Mouse (Mus musculus) inflammation-experienced regulatory T-cells, adult 6 months (primary cell): ENCODE data around the gene Tgm7. TPM values are rescaled to one million over a fixed set of nuclear protein-coding genes. Genes with fewer than 3 reads are reported as not detected.
"Not testable (repeated sequence)": the region's sequence is repeated elsewhere in the genome, so short reads cannot be mapped to it uniquely, and the experiment has no call there.

Experiments
- ATAC-seq: one replicate; pipeline ENCODE4 v1.8.0; 2017
- polyA plus RNA-seq, 3 experiments: library from polyadenylated mRNA; unstranded; fragments of 100-300 nt; shearing (Covaris generic); gene quantifications; one replicate each; pipeline ENCODE4 v1.2.1; 2017

Gene Tgm7
- polyA plus RNA-seq, result not detected

- ATAC-seq, result no peak
Observed at GRCm38 (mm10) chr2:121109695-121110094, at the start of gene Tgm7. Gene Tgm7, minus strand, starts transcription at chr2:121109795.

GRCm38 (mm10) chr2:121153100-121153499 lies 43.5 kb upstream of the Tgm7 start:
- ATAC-seq, result no peak

- ATAC-seq, result no peak
Observed at GRCm38 (mm10) chr2:121149679-121150078, 40.1 kb upstream of the Tgm7 start.

GRCm38 (mm10) chr2:121142415-121142814 lies 32.8 kb upstream of the Tgm7 start:
- no peak for ATAC-seq

GRCm38 (mm10) chr2:121141216-121142035 lies 31.8 kb upstream of the Tgm7 start:
- ATAC-seq, result no peak

GRCm38 (mm10) chr2:121140018-121140882 lies 30.7 kb upstream of the Tgm7 start, which contains the start of the genes Adal and Lcmt2:
Gene Adal, plus strand, starts transcription at chr2:121140428.
Gene Lcmt2, minus strand, starts transcription at chr2:121140653.
- peak; percentile 87 for ATAC-seq

- peak; percentile 24 for ATAC-seq
Observed at GRCm38 (mm10) chr2:121139266-121140017, 29.8 kb upstream of the Tgm7 start.

- ATAC-seq, result no peak
Observed at GRCm38 (mm10) chr2:121137371-121137770, 27.8 kb upstream of the Tgm7 start.

- ATAC-seq, result no peak
Observed at GRCm38 (mm10) chr2:121132822-121133221, 23.2 kb upstream of the Tgm7 start.

GRCm38 (mm10) chr2:121128865-121129620 lies 19.4 kb upstream of the Tgm7 start:
- ATAC-seq, result no peak

GRCm38 (mm10) chr2:121127536-121127935 lies 17.9 kb upstream of the Tgm7 start:
- ATAC-seq, result no peak

- ATAC-seq, result not testable (repeated sequence)
Observed at GRCm38 (mm10) chr2:121126302-121126701, 16.7 kb upstream of the Tgm7 start.

GRCm38 (mm10) chr2:121119260-121119659 lies 9.7 kb upstream of the Tgm7 start:
- ATAC-seq, result no peak

- no peak for ATAC-seq
Observed at GRCm38 (mm10) chr2:121115418-121115817, 5.8 kb upstream of the Tgm7 start.

GRCm38 (mm10) chr2:121105940-121106339 lies 3.7 kb downstream of the Tgm7 start:
- ATAC-seq, result no peak

- ATAC-seq, result peak; percentile 41
Observed at GRCm38 (mm10) chr2:121102051-121102450, 7.5 kb downstream of the Tgm7 start.

- ATAC-seq, result no peak
Observed at GRCm38 (mm10) chr2:121089751-121090150, 19.8 kb downstream of the Tgm7 start.

GRCm38 (mm10) chr2:121088507-121088906 lies 21.1 kb downstream of the Tgm7 start:
- ATAC-seq, result no peak

- no peak for ATAC-seq
Observed at GRCm38 (mm10) chr2:121085480-121086185, 24.0 kb downstream of the Tgm7 start, which contains the start of gene Tgm5. Gene Tgm5, minus strand, starts transcription at chr2:121085841.

GRCm38 (mm10) chr2:121082626-121083025 lies 27.0 kb downstream of the Tgm7 start:
- no peak for ATAC-seq

GRCm38 (mm10) chr2:121074747-121075146 lies 34.8 kb downstream of the Tgm7 start:
- ATAC-seq, result no peak
